Mouse (Mus musculus) heart, postnatal 10 days (tissue): ENCODE data around the gene Vmn1r157. TPM values are rescaled to one million over a fixed set of nuclear protein-coding genes. Genes with fewer than 3 reads are reported as not detected.
"Not testable (repeated sequence)": the region's sequence is repeated elsewhere in the genome, so short reads cannot be mapped to it uniquely, and the experiment has no call there.

Experiments
- DNase-seq, 2 experiments: peaks; one replicate each; pipeline ENCODE4 v3.0.0; 2021
- intact Hi-C: fragments of 180-260 bp; cut with DNase I; formaldehyde crosslinking; loops from one replicate; pipeline ENCODE4 v1.15.1; 2025
- total RNA-seq, 2 experiments: library from RNA; stranded (reverse); gene quantifications; 2 replicates each; pipeline ENCODE4 v1.2.3; 2021

The Vmn1r157 gene
- not detected for total RNA-seq

DNA sequence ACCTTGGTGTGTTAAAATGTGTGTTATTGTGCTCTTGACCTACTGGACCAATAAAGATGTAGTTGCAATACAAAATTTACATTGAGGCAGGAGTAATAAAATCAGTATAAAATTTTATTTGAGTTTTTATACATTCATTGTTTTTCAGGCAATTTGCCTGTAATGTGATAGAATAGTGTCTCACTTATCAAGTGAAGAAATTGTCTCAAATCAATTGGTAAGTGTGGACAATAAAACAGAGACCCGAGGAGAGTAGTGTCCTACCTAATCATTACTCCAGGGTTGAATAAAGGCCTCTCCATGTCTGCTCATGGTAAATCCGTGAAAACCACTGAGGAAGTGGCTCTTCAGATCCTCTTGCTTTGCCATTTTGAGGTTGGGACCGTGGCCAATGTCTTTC, at the start of gene Vmn1r157:
TSS of gene Vmn1r157 (plus strand) at position 301 of the 400 bp plus-strand sequence.
- DNase-seq, intact Hi-C loops: not testable (repeated sequence)

DNA sequence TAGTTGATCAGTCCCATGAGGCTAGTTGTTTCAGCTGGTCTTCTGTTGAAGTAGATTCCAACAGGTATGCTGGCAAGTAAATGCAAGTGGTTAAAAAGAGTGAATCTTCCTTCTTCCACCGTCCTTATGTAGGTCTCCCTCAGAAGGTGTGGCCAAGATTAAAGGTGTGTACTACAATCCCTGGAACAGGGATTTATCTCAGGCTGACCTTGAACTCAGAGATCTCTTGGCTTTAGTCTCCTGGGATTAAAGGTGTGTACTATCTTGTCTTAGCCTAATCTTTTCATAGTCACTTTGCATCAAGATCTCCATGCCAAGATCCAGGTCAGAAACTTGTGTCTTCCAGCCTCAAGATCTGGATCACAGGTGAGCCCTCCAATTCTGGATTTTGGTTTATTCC, 41.9 kb upstream of the Vmn1r157 start, which contains the start of gene Gm4567:
TSS of gene Gm4567 (minus strand) at position 101 of the 400 bp plus-strand sequence.
- DNase-seq, intact Hi-C loops: not testable (repeated sequence)

DNA sequence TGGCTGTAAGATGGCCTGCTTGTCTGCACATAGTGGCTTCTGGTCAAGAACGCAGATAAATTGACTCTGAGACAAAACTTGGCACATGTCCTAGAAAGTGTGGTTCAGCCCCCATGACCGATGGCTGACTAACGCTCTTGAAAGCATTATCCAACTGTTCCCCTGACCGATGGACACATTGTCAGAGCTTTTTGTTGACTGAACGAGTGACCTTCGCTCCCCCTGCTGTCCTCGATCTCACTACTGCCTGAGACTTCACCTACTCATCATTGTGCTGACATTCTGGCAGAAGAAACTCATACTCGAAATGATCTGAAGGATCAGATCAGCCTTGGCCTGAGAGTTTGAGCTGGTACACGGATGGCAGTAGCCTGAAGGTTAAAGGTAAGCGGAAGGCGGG, 14.5 kb downstream of the Vmn1r157 start:
- intact Hi-C loops, DNase-seq: not testable (repeated sequence)

DNA sequence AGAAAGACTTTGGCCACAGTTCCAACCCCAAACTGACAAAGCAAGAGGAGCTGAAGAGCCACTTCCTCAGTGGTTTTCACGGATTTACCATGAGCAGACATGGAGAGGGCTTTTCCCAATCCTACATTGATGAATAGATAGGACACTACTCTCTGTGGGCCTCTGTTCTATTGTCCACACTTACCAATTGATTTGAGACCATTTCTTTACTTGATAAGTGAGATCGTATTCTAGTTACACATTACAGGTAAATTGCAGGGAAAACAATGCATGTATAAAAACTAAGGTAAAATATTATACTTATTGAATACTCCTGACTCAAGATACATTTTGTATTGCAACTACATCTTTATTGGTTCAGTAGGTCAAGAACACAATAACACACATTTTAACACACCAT, 29.2 kb downstream of the Vmn1r157 start, which contains the start of gene Vmn1r158:
TSS of gene Vmn1r158 (minus strand) at position 101 of the 400 bp plus-strand sequence.
- DNase-seq, intact Hi-C loops: not testable (repeated sequence)

Other genes with a start within 250 kb of the Vmn1r157 start
- not detected for gene Vmn1r152, start 238.7 kb upstream of the Vmn1r157 start, total RNA-seq
- not detected for gene Gm8677, start 226.8 kb upstream of the Vmn1r157 start, total RNA-seq
- not detected for gene Gm4201, start 196.4 kb upstream of the Vmn1r157 start, total RNA-seq
- not detected for gene Gm4565, start 173.6 kb upstream of the Vmn1r157 start, total RNA-seq
- not detected for gene Vmn1r155, start 103.7 kb upstream of the Vmn1r157 start, total RNA-seq
- gene Gm8693, start 69.4 kb upstream of the Vmn1r157 start, total RNA-seq, result not detected
- not detected for gene Gm4567, start 42.0 kb upstream of the Vmn1r157 start, total RNA-seq
- gene Vmn1r158, start 29.1 kb downstream of the Vmn1r157 start, total RNA-seq, result not detected
- not detected for gene Vmn1r159, start 81.9 kb downstream of the Vmn1r157 start, total RNA-seq
- gene Vmn1r160, start 109.5 kb downstream of the Vmn1r157 start, total RNA-seq, result not detected
- gene Gm4214, start 223.0 kb downstream of the Vmn1r157 start, total RNA-seq, result not detected